Mouse (Mus musculus) MEL (cell line): ENCODE measurements at regions not wholly inside any gene's neighbourhood (a gene's known extent, or its start where the extent isn't known, plus 50 kb on each side); places are given as distances from the start of the nearest gene placed in this dataset.

Experiments
- DNase-seq: peaks from one replicate; pipeline ENCODE4 v3.0.0; 2011; ENCODE audit warnings: low read depth, low spot score
- H3K27ac ChIP-seq: 2 replicates; pipeline ENCODE4 v1.5.1; 2012; ENCODE audit warnings: low read depth, mild to moderate bottlenecking, control low read depth, low read length, moderate library complexity; ENCODE audit not compliant: control insufficient read depth
- H3K27me3 ChIP-seq, 2 experiments: fragments of 150-350 bp in 1 of 2; sonication (generic) in 1 of 2; 2 replicates each; pipeline ENCODE4 v1.6.1; 2012; ENCODE audit warnings: low read length in 2 of 2, mild to moderate bottlenecking in 2 of 2, improper control_type of control experiment in 1 of 2, moderate library complexity in 1 of 2; ENCODE audit not compliant: insufficient read depth in 2 of 2, control insufficient read depth in 1 of 2
- H3K36me3 ChIP-seq, 2 experiments: 2 replicates each; pipeline ENCODE4 v1.6.1; 2012 to 2014; ENCODE audit warnings: low read length in 2 of 2, improper control_type of control experiment in 1 of 2, inconsistent platforms in 1 of 2, mild to moderate bottlenecking in 1 of 2; ENCODE audit not compliant: insufficient read depth in 2 of 2, control insufficient read depth in 1 of 2
- H3K4me1 ChIP-seq, 2 experiments: fragments of 150-350 bp in 1 of 2; sonication (generic) in 1 of 2; 2 replicates each; pipeline ENCODE4 v1.6.1; 2012; ENCODE audit warnings: low read length in 2 of 2, improper control_type of control experiment in 1 of 2, mild to moderate bottlenecking in 1 of 2; ENCODE audit not compliant: insufficient read depth in 2 of 2, control insufficient read depth in 1 of 2
- H3K4me3 ChIP-seq, 2 experiments: fragments of 150-350 bp in 1 of 2; sonication (generic) in 1 of 2; 2 replicates each; pipeline ENCODE4 v1.5.1; 2012; ENCODE audit warnings: low read depth in 2 of 2, low read length in 2 of 2, mild to moderate bottlenecking in 2 of 2, moderate library complexity in 2 of 2, control low read depth in 1 of 2, improper control_type of control experiment in 1 of 2; ENCODE audit not compliant: control insufficient read depth in 1 of 2, insufficient read depth in 1 of 2
- H3K79me2 ChIP-seq: 2 replicates; pipeline ENCODE4 v1.6.1; 2012; ENCODE audit warnings: mild to moderate bottlenecking, low read length, moderate library complexity; ENCODE audit not compliant: control insufficient read depth, poor library complexity, insufficient read depth
- H3K9ac ChIP-seq: 2 replicates; pipeline ENCODE4 v1.6.1; 2012; ENCODE audit warnings: low read depth, mild to moderate bottlenecking, control low read depth, low read length, moderate library complexity; ENCODE audit not compliant: control insufficient read depth, poor library complexity, severe bottlenecking
- H3K9me3 ChIP-seq: fragments of 150-350 bp; sonication (generic); replicated peaks from 2 replicates; pipeline ENCODE4 v1.6.1; 2012; ENCODE audit warnings: mild to moderate bottlenecking, low read length, improper control_type of control experiment, moderate library complexity; ENCODE audit not compliant: insufficient read depth
- BHLHE40 ChIP-seq: IDR thresholded peaks from 2 replicates; pipeline ENCODE4 v1.6.1; 2012; ENCODE audit warnings: low read depth, mild to moderate bottlenecking, inconsistent platforms, low read length, improper control_type of control experiment, borderline replicate concordance
- CHD1 ChIP-seq: IDR thresholded peaks from 2 replicates; pipeline ENCODE4 v1.6.1; 2012; ENCODE audit warnings: low read depth, mild to moderate bottlenecking, inconsistent platforms, low read length, improper control_type of control experiment
- CTCF ChIP-seq, 3 experiments: IDR thresholded peaks in 2 of 3; conservative IDR thresholded peaks in 1 of 3; 2 replicates each; pipeline ENCODE4 v1.5.1; 2011 to 2012; ENCODE audit warnings: low read length in 3 of 3, low read depth in 2 of 3, mild to moderate bottlenecking in 2 of 3, improper control_type of control experiment in 1 of 3, inconsistent platforms in 1 of 3, mixed read lengths in 1 of 3, moderate library complexity in 1 of 3; ENCODE audit not compliant: control insufficient read depth in 1 of 3, insufficient read depth in 1 of 3, poor library complexity in 1 of 3, severe bottlenecking in 1 of 3
- E2F4 ChIP-seq: IDR thresholded peaks from 2 replicates; pipeline ENCODE4 v1.6.1; 2011; ENCODE audit warnings: low read depth, low read length, improper control_type of control experiment, borderline replicate concordance
- EP300 ChIP-seq, 2 experiments: IDR thresholded peaks; 2 replicates each; pipeline ENCODE4 v1.6.1; 2011; ENCODE audit warnings: improper control_type of control experiment in 2 of 2, low read length in 2 of 2, low read depth in 1 of 2, mild to moderate bottlenecking in 1 of 2
- ETS1 ChIP-seq: IDR thresholded peaks from 2 replicates; pipeline ENCODE4 v1.6.1; 2012; ENCODE audit warnings: low read depth, mild to moderate bottlenecking, inconsistent platforms, low read length, improper control_type of control experiment, moderate library complexity
- GABPA ChIP-seq: IDR thresholded peaks from 2 replicates; pipeline ENCODE4 v1.6.1; 2012; ENCODE audit warnings: low read depth, mild to moderate bottlenecking, inconsistent platforms, low read length, improper control_type of control experiment, moderate library complexity
- GATA1 ChIP-seq: IDR thresholded peaks from 2 replicates; pipeline ENCODE4 v1.6.1; 2011; ENCODE audit warnings: low read depth, low read length, improper control_type of control experiment
- HCFC1 ChIP-seq: IDR thresholded peaks from 2 replicates; pipeline ENCODE4 v1.6.1; 2012; ENCODE audit warnings: low read depth, mild to moderate bottlenecking, inconsistent platforms, low read length, improper control_type of control experiment, moderate library complexity
- MAFK ChIP-seq: IDR thresholded peaks from 2 replicates; pipeline ENCODE4 v1.6.1; 2011; ENCODE audit warnings: low read depth, mild to moderate bottlenecking, low read length, improper control_type of control experiment, borderline replicate concordance
- MAX ChIP-seq: IDR thresholded peaks from 2 replicates; pipeline ENCODE4 v1.6.1; 2011; ENCODE audit warnings: low read length, improper control_type of control experiment
- MXI1 ChIP-seq: IDR thresholded peaks from 2 replicates; pipeline ENCODE4 v1.6.1; 2011; ENCODE audit warnings: mild to moderate bottlenecking, low read depth, low read length, improper control_type of control experiment
- MYB ChIP-seq: IDR thresholded peaks from 2 replicates; pipeline ENCODE4 v1.6.1; 2011; ENCODE audit warnings: mild to moderate bottlenecking, low read depth, low read length, improper control_type of control experiment
- MYC ChIP-seq: IDR thresholded peaks from 2 replicates; pipeline ENCODE4 v1.6.1; 2011; ENCODE audit warnings: low read depth, mild to moderate bottlenecking, low read length, improper control_type of control experiment, moderate library complexity
- POLR2A ChIP-seq, 2 experiments: IDR thresholded peaks; 2 replicates each; pipeline ENCODE4 v1.6.1; 2011 to 2012; ENCODE audit warnings: low read length in 2 of 2, mild to moderate bottlenecking in 2 of 2, control low read depth in 1 of 2, improper control_type of control experiment in 1 of 2, low read depth in 1 of 2, moderate library complexity in 1 of 2; ENCODE audit not compliant: control insufficient read depth in 1 of 2, insufficient read depth in 1 of 2, poor library complexity in 1 of 2
- POLR2AphosphoS2 ChIP-seq: IDR thresholded peaks from 2 replicates; pipeline ENCODE4 v1.6.1; 2011; ENCODE audit warnings: low read length, improper control_type of control experiment
- POLR2AphosphoS5 ChIP-seq: IDR thresholded peaks from 2 replicates; pipeline ENCODE4 v1.6.1; 2012; ENCODE audit warnings: low read depth, borderline replicate concordance, mild to moderate bottlenecking, inconsistent platforms, low read length, moderate library complexity, mixed read lengths
- RCOR1 ChIP-seq: IDR thresholded peaks from 2 replicates; pipeline ENCODE4 v1.6.1; 2012; ENCODE audit warnings: low read depth, mild to moderate bottlenecking, inconsistent platforms, low read length, improper control_type of control experiment
- SIN3A ChIP-seq: IDR thresholded peaks from 2 replicates; pipeline ENCODE4 v1.6.1; 2012; ENCODE audit warnings: low read length, improper control_type of control experiment, inconsistent platforms
- SMC3 ChIP-seq: IDR thresholded peaks from 2 replicates; pipeline ENCODE4 v1.6.1; 2011; ENCODE audit warnings: low read depth, low read length, improper control_type of control experiment
- TBP ChIP-seq: IDR thresholded peaks from 2 replicates; pipeline ENCODE4 v1.8.0; 2011; ENCODE audit warnings: low read depth, low read length, improper control_type of control experiment
- UBTF ChIP-seq: IDR thresholded peaks from 2 replicates; pipeline ENCODE4 v1.6.1; 2012; ENCODE audit warnings: low read depth, mild to moderate bottlenecking, inconsistent platforms, low read length, improper control_type of control experiment, moderate library complexity, borderline replicate concordance; ENCODE audit not compliant: insufficient read depth
- USF1 ChIP-seq: IDR thresholded peaks from 2 replicates; pipeline ENCODE4 v1.6.1; 2014; ENCODE audit warnings: low read depth, mild to moderate bottlenecking, inconsistent platforms, low read length, improper control_type of control experiment, moderate library complexity
- ZKSCAN1 ChIP-seq: IDR thresholded peaks from 2 replicates; pipeline ENCODE4 v1.6.1; 2012; ENCODE audit warnings: low read depth, mild to moderate bottlenecking, inconsistent platforms, low read length, improper control_type of control experiment, moderate library complexity
- ZMIZ1 ChIP-seq: IDR thresholded peaks from 2 replicates; pipeline ENCODE4 v1.6.1; 2012; ENCODE audit warnings: low read depth, mild to moderate bottlenecking, inconsistent platforms, low read length, improper control_type of control experiment, moderate library complexity

DNA sequence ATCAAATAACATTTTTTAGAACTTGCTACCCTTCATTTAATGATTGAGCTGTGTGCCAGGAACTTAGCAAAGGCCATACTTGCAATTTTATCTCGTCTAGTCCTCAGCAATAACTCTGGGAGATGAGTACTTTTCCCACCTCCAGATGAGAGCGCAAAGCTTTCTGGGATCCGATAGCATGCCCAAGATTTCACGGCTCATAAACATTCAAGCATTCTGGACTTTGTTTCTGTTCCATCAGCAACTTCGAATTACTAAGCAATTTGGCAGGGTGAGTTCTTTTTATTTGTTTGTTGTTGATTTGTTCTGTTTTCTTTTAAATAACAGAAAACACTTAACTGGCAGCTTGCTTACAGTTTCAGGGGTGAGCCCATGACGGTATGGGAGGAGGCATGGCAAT lies 224.6 kb upstream of the Bmper start:
- H3K36me3 ChIP-seq, result no peaks in the 10 kb centered on the region
- H3K9ac ChIP-seq, result no peak overlapping the region
- DNase-seq, result no peak
- H3K4me3 ChIP-seq, result no peak overlapping the region
- no peaks in the 10 kb centered on the region for H3K9me3 ChIP-seq
- H3K4me1 ChIP-seq, result no peaks in the 10 kb centered on the region
- 0 out of 4 replicates have a peak, but pooled peaks cover 0 to 1% of the 10 kb centered on the region in 2 experiments for H3K27me3 ChIP-seq
- no peak for TF ChIP-seq MYB
- no peak for TF ChIP-seq UBTF
- no peak for TF ChIP-seq ZMIZ1
- no peak for TF ChIP-seq POLR2AphosphoS2
- no peak for TF ChIP-seq POLR2A (IDR thresholded peaks at IDR 0.05; ENCODE audit: control insufficient read depth in 1 of 2, insufficient read depth in 1 of 2, low read depth in 1 of 2, low read length in 2 of 2, poor library complexity in 1 of 2)
- TF ChIP-seq CHD1, result no peak
- no peak for TF ChIP-seq E2F4
- no peak for TF ChIP-seq TBP
- no peak for TF ChIP-seq HCFC1
- no peak for TF ChIP-seq MXI1
- no peak for TF ChIP-seq RCOR1
- TF ChIP-seq, all 39 proteins: peak for 0
- H3K79me2 ChIP-seq, result no peaks in the 10 kb centered on the region
- H3K27ac ChIP-seq, result no peak overlapping the region

DNA sequence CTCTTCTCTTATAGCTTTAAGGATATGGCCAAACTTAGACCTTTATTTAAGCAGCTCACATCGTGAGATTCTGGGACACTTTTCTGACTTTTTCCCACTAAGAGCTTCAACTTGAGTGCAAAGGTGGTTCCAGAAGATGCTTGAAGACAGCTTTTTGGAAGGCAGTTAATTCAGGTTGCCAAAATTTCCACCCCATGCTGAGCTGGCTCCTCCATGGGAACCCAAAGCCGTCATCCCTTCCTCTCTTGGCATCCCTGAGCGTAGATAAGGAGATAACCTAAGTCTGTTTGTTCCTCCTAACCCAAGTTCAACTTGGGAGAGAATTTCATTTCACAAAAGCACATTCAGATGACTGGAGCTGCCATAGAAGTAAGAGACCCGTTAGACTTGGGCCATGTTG lies 223.7 kb upstream of the Bmper start:
- Histone ChIP-seq H3K4me1 (no peaks in the 10 kb centered on the region), H3K9ac (no peak overlapping the region)
- DNase-seq, result no peak

More for the DNA sequence above, 223.7 kb upstream of the Bmper start:
- Histone ChIP-seq H3K27me3 (0 out of 4 replicates have a peak, but pooled peaks cover 0 to 1% of the 10 kb centered on the region in 2 experiments), H3K36me3 (no peaks in the 10 kb centered on the region), H3K79me2 (no peaks in the 10 kb centered on the region), H3K27ac (no peak overlapping the region), H3K4me3 (no peak overlapping the region), H3K9me3 (no peaks in the 10 kb centered on the region)
- TF ChIP-seq HCFC1 (no peak), TBP (no peak), ETS1 (no peak), POLR2AphosphoS5 (no peak), BHLHE40 (no peak), CTCF (IDR thresholded peaks at IDR 0.05 in 2 of 3, conservative IDR thresholded peaks at IDR 0.05 in 1 of 3; ENCODE audit: control insufficient read depth in 1 of 3, insufficient read depth in 1 of 3, low read depth in 2 of 3, low read length in 3 of 3, poor library complexity in 1 of 3, severe bottlenecking in 1 of 3) (no peak), E2F4 (no peak), GATA1 (no peak), EP300 (IDR thresholded peaks at IDR 0.05; ENCODE audit: low read depth in 1 of 2, low read length in 2 of 2) (no peak), ZMIZ1 (no peak), GABPA (no peak), USF1 (no peak), SMC3 (no peak), MXI1 (no peak), ZKSCAN1 (no peak), MYC (no peak), MAFK (no peak), MAX (no peak), SIN3A (no peak)
